Mouse (Mus musculus) liver, embryonic 13.5 days (tissue): Measurements from ENCODE around the gene C130032M10Rik. TPM values are rescaled to one million over a fixed set of nuclear protein-coding genes. Genes with fewer than 3 reads are reported as not detected.
"Not testable (repeated sequence)": the region's sequence is repeated elsewhere in the genome, so short reads cannot be mapped to it uniquely, and the experiment has no call there.

ENCODE experiments used
- ATAC-seq: fragments of 200-750 bp; cut with Nextera tagmentation; 2 replicates; pipeline ENCODE4 v1.8.0; 2017; ENCODE audit warnings: low read depth, mild to moderate bottlenecking, moderate number of reproducible peaks, moderate library complexity
- DNase-seq: peaks from one replicate; pipeline ENCODE4 v3.0.0; 2022
- H3K27ac ChIP-seq: fragments of 300-500 bp; sonication (generic); 2 replicates; pipeline ENCODE4 v1.5.1; 2015; ENCODE audit warnings: moderate library complexity, mild to moderate bottlenecking, inconsistent platforms
- H3K27me3 ChIP-seq: fragments of 300-500 bp; sonication (generic); 2 replicates; pipeline ENCODE4 v1.6.1; 2015; ENCODE audit warnings: mild to moderate bottlenecking, inconsistent platforms
- H3K36me3 ChIP-seq: fragments of 300-500 bp; sonication (generic); 2 replicates; pipeline ENCODE4 v1.6.1; 2015; ENCODE audit warnings: mild to moderate bottlenecking, inconsistent platforms
- H3K4me1 ChIP-seq: fragments of 300-500 bp; sonication (generic); replicated peaks from 2 replicates; pipeline ENCODE4 v1.6.1; 2015; ENCODE audit warnings: inconsistent platforms
- H3K4me2 ChIP-seq: fragments of 300-500 bp; sonication (generic); 2 replicates; pipeline ENCODE4 v1.6.1; 2015; ENCODE audit warnings: inconsistent platforms, mild to moderate bottlenecking, moderate library complexity
- H3K4me3 ChIP-seq: fragments of 300-500 bp; sonication (generic); replicated peaks from 2 replicates; pipeline ENCODE4 v1.5.1; 2015; ENCODE audit warnings: mild to moderate bottlenecking, inconsistent platforms
- H3K9ac ChIP-seq: fragments of 300-500 bp; sonication (generic); 2 replicates; pipeline ENCODE4 v1.6.1; 2015; ENCODE audit warnings: mild to moderate bottlenecking, inconsistent platforms
- H3K9me3 ChIP-seq: fragments of 300-500 bp; sonication (generic); replicated peaks from 2 replicates; pipeline ENCODE4 v1.6.1; 2016; ENCODE audit warnings: inconsistent platforms
- WGBS: fragments of 180-500 bp; shearing (Covaris S2); methylation state at CpG from one replicate; pipeline ENCODE4 v1.1.7; 2015; ENCODE audit not compliant: insufficient replicate concordance; 5-methylcytosine and 5-hydroxymethylcytosine counted together
- polyA plus RNA-seq: library from polyadenylated mRNA; unstranded; fragments of >200 nt; fragmentation: Nextera tagmentation; extraction: Ambion mirVana; gene quantifications from 2 replicates; pipeline ENCODE4 v1.2.1, GENCODE M21; 2015

C130032M10Rik gene
- polyA plus RNA-seq, 1 experiment from 2014 or later, result not detected

DNA sequence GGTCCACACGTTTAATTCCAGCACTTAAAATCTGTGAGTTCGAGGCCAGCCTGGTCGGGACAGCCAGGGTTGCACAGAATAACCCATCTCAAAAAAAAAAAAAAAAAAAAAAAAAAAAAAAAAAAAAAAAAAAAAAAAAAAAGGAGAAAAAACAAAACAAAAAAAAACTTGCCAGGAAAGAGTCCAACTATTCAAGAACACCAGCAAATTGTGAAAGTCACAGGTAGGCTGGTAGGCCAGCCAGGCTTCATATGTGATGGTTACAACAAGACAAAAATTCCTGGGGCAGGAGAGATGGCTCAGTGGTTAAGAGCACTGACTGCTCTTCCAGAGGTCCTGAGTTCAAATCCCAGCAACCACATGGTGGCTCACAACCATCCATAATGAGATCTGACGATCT, 5.0 kb downstream of the C130032M10Rik start:
- not testable (repeated sequence) for ATAC-seq, DNase-seq

DNA sequence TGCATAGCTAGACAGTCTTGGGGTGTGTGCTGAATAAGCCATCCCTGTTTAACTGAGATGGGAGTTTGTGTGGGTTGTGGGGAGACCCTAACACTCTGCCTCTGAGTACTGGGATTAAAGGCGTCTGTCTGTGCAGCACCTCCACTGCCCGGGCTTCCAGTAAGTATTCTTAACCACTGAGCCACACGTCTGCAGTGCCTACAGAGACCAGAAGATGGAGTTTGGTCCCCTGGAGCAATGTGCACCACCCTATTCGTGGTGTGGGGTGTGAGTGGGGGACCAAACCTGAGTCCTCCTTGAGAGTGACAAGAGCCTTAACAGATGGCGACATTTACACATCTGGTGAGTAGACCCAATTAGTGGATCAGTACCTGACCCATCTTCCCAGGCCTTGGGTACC, 6.5 kb downstream of the C130032M10Rik start:
- no peak for ATAC-seq
- H3K27me3 ChIP-seq, result no peaks in the 10 kb centered on the region
- H3K9me3 ChIP-seq, result no peaks in the 10 kb centered on the region
- peak overlapping the region; percentile 30 for H3K27ac ChIP-seq
- DNase-seq, result no peak
- H3K9ac ChIP-seq, result no peak overlapping the region
- no peak overlapping the region for H3K4me2 ChIP-seq
- no peaks in the 10 kb centered on the region for H3K36me3 ChIP-seq
- peaks cover 23% of the 10 kb centered on the region for H3K4me1 ChIP-seq
- 44% methylated on average over 5 of the region's 5 CpGs for WGBS
- no peak overlapping the region for H3K4me3 ChIP-seq

More for the DNA sequence above, 5.0 kb downstream of the C130032M10Rik start:
- H3K27ac ChIP-seq, H3K27me3 ChIP-seq, H3K4me3 ChIP-seq, H3K4me1 ChIP-seq, H3K4me2 ChIP-seq, H3K9me3 ChIP-seq, H3K9ac ChIP-seq, H3K36me3 ChIP-seq: not testable (repeated sequence)
- WGBS, result 50% methylated on average over 4 of the region's 4 CpGs

DNA sequence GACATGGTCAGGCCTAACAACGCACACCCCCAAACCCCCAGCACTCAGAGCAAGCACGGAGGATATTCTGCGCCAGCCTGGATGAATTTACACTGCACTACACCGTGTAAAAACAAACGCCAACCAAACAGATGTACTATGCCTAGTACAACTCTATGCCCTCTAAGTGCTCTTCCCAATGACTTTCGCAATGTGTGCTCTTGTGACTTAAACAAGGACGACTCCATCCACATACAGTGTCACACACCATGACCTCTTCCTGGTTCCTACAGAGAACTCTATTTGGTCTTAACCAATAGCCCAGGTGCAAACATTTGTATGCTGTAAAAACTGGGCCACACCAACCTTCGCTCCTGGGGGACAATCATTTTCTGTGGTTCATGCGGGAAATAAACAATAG, 7.0 kb downstream of the C130032M10Rik start:
- H3K36me3 ChIP-seq, result no peaks in the 10 kb centered on the region
- H3K27ac ChIP-seq, result peak overlapping the region; percentile 30
- H3K9ac ChIP-seq, result no peak overlapping the region
- DNase-seq (no peak), ATAC-seq (peak; percentile 77)
- H3K27me3 ChIP-seq, result no peaks in the 10 kb centered on the region
- H3K4me3 ChIP-seq, result no peak overlapping the region
- H3K9me3 ChIP-seq, result no peaks in the 10 kb centered on the region
- H3K4me2 ChIP-seq, result no peak overlapping the region
- H3K4me1 ChIP-seq, result peaks cover 26% of the 10 kb centered on the region
- WGBS, result 69% methylated on average over 9 of the region's 9 CpGs

DNA sequence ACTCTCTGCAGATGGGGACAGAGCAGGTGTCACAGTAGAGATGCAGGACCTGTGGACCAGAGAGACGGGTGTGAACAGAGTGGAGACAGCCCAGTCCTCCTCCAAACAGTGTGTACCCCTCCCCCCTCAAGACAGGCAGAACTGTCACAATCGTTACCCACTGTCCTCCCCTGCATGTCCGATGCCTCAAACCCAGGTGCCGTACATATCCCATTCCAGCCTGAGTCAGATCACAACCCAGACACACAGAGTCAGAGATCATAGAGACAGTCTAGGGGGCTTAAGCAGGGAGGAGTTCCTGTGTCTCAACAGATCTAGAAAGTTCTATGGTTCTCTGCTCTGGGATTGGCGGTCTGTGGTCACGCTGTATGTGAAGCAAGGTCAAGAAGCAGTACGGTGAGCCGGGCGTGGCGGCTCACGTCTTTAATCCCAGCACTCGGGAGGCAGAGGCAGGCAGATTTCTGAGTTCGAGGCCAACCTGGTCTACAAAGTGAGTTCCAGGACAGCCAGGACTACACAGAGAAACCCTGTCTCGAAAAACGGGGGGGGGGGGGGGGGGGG, 9.7 kb downstream of the C130032M10Rik start:
- ATAC-seq (no peak), DNase-seq (no peak)
- Histone ChIP-seq H3K9ac (no peak overlapping the region), H3K9me3 (no peaks in the 10 kb centered on the region), H3K4me3 (no peak overlapping the region), H3K4me2 (no peak overlapping the region), H3K27ac (no peak overlapping the region), H3K27me3 (no peaks in the 10 kb centered on the region), H3K36me3 (no peaks in the 10 kb centered on the region), H3K4me1 (peaks cover 24% of the 10 kb centered on the region)
- WGBS, result 69% methylated on average over 15 of the region's 15 CpGs

DNA sequence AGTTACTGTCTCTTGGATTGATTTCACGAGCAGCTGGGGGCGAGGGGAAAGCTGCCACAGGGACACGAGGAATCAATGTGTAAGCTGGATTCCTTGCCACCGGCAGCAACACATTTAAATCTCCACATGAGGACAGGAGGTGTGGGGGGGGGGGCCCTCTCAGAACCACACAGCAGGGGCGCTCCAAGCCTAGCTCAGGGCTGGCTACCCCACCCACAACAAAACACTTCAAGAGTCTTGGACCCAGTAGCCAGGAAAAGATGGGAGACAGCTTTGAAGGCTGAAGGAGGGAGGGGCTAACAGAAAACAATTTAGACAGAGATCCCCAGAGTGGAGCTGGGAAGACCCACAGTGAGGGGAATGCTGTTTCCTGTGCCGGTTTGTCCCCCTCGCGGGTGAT, 10.4 kb downstream of the C130032M10Rik start:
- Histone ChIP-seq H3K4me1 (peaks cover 24% of the 10 kb centered on the region), H3K4me2 (no peak overlapping the region), H3K4me3 (no peak overlapping the region), H3K36me3 (no peaks in the 10 kb centered on the region), H3K9me3 (no peaks in the 10 kb centered on the region), H3K9ac (no peak overlapping the region), H3K27ac (no peak overlapping the region), H3K27me3 (no peaks in the 10 kb centered on the region)
- 42% methylated on average over 8 of the region's 8 CpGs for WGBS
- DNase-seq (no peak), ATAC-seq (no peak)

DNA sequence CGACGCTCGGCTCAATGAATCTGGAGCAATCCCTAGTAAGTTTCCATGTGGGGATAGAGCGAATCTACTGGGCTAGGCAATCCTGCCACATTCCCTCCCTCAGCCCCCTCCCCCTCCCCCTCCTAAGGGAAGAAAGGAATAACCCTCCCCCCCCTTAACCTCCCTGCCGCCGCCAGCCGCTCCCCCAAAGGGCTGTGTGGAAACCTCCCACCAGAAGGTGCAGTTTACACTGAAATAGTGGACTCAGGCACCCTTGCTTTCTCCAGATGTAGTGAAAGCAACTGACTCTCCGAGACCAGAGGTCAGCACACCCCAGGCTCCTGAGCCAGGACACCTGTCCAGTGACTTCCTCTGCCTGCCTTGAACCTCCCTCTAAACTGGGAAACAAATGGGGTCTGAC, 11.1 kb downstream of the C130032M10Rik start:
- DNase-seq (no peak), ATAC-seq (no peak)
- Histone ChIP-seq H3K27ac (peak overlapping the region; percentile 59), H3K36me3 (no peaks in the 10 kb centered on the region), H3K4me3 (peak overlapping the region; percentile 32), H3K9ac (peak overlapping the region; percentile 30; the same call in 1 of the 2 replicates), H3K4me1 (peaks cover 24% of the 10 kb centered on the region), H3K9me3 (no peaks in the 10 kb centered on the region), H3K4me2 (peak overlapping the region; percentile 60), H3K27me3 (no peaks in the 10 kb centered on the region)
- WGBS, result 52% methylated on average over 8 of the region's 8 CpGs

DNA sequence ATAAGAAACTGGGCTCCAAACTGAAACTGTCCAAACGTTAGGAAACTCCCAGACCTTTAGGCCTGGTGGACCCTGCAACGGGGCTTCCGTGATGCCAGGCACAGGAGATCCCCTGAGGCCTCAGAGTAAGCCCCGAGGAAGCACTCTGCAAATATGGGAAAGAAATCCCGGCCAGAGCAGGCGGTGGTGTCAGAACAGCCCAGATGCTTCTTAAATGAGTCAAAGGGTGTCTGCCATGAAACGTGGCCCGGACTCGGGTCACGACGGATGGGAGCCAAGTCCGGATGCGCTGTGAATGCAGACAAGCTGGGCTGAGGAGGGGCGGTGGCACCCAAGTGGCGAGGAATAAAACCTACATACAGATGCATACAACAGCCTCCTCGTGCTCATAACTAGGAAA, 11.6 kb downstream of the C130032M10Rik start:
- H3K4me2 ChIP-seq, result peak overlapping the region; percentile 60
- DNase-seq, result no peak
- 1% methylated on average over 16 of the region's 16 CpGs for WGBS
- peak overlapping the region; percentile 30; the same call in 1 of the 2 replicates for H3K9ac ChIP-seq
- H3K4me3 ChIP-seq, result peak overlapping the region; percentile 32
- no peaks in the 10 kb centered on the region for H3K27me3 ChIP-seq
- no peaks in the 10 kb centered on the region for H3K36me3 ChIP-seq
- H3K4me1 ChIP-seq, result peaks cover 24% of the 10 kb centered on the region
- no peak for ATAC-seq
- H3K9me3 ChIP-seq, result no peaks in the 10 kb centered on the region
- H3K27ac ChIP-seq, result peak overlapping the region; percentile 59

DNA sequence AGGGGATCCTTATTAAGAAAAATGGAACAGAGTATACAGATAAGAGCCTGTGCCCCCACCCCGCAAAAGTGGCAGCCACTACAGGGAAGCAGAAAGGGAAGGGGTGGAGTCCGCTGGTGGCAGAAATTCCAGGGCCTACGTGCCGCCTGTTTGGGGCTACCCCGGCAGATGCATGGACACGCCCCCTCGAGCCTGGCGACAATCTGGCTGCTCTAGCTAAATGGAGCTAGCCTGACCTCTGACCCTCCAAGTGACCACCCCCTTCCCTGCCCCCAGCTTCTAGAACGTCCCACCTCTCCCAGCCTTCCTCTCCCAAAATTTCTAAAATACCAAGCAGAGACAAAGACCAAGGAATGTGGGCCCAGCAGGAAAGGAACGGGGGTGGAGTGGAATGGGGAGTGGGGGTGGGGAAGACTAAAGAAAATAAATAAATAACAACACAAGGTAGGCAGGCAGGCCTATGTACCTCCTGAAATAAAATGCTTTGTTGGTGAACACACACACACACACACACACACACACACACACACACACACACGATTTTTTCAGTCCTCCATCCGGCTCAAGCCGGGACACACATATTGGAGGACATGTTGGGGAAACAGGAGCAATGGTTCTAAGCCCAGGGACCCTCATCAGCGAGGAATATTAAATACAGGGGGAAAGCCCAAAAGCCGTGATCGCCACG, 12.6 kb downstream of the C130032M10Rik start:
- DNase-seq (peak; percentile 32), ATAC-seq (peak; percentile 60)
- Histone ChIP-seq H3K27ac (no peak overlapping the region; the same call in 1 of the 2 replicates), H3K9ac (no peak overlapping the region), H3K4me1 (peaks cover 28% of the 10 kb centered on the region), H3K9me3 (no peaks in the 10 kb centered on the region), H3K36me3 (no peaks in the 10 kb centered on the region), H3K4me2 (peak overlapping the region; percentile 60), H3K27me3 (no peaks in the 10 kb centered on the region), H3K4me3 (no peak overlapping the region)
- 25% methylated on average over 17 of the region's 17 CpGs for WGBS

DNA sequence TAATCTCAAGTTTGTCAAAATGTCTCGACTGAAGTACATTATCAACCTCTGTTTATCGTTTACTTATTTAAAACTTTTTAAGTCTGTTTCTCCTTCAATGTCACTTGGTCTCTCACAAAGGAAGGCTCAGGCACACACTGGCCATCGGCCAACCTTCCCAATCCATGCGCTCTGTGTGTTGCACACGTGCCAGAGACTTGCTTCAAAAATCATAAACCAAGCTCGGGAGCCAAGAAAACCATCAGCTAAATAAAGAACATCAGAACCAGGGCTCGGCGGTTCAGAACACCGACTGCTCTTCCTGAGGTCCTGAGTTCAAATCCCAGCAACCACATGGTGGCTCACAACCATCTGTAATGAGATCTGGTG, 13.2 kb downstream of the C130032M10Rik start:
- WGBS, result 51% methylated on average over 9 of the region's 9 CpGs
- Histone ChIP-seq H3K4me1 (peaks cover 30% of the 10 kb centered on the region), H3K27ac (no peak overlapping the region; the same call in 1 of the 2 replicates), H3K9me3 (no peaks in the 10 kb centered on the region), H3K4me2 (no peak overlapping the region), H3K27me3 (no peaks in the 10 kb centered on the region), H3K4me3 (no peak overlapping the region), H3K36me3 (no peaks in the 10 kb centered on the region), H3K9ac (no peak overlapping the region)
- no peak for ATAC-seq
- DNase-seq, result no peak

DNA sequence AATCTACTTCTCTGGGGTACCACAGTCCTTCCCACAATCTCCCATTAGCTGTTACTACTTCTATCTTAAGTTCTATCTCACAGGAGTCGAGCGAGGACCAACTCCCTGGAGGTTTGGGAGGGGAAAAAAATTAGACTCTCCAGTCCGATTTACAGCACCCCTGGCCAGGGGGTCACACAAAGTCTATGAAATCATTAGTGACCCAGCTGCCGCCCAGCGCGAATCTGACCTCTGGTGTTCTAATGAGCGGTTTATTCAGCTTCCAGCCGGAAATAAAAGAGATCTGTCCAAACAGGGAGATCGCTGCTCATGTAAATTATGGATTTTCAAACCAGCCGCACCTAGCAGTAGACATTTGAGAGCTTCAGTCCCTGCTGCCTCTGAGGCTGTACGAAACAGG, 15.8 kb downstream of the C130032M10Rik start:
- WGBS, result 63% methylated on average over 11 of the region's 11 CpGs
- Histone ChIP-seq H3K9me3 (no peaks in the 10 kb centered on the region), H3K27ac (no peak overlapping the region), H3K4me1 (peaks cover 30% of the 10 kb centered on the region), H3K4me2 (no peak overlapping the region), H3K36me3 (no peaks in the 10 kb centered on the region), H3K4me3 (no peak overlapping the region), H3K9ac (no peak overlapping the region), H3K27me3 (no peaks in the 10 kb centered on the region)
- no peak for ATAC-seq
- DNase-seq, result no peak

DNA sequence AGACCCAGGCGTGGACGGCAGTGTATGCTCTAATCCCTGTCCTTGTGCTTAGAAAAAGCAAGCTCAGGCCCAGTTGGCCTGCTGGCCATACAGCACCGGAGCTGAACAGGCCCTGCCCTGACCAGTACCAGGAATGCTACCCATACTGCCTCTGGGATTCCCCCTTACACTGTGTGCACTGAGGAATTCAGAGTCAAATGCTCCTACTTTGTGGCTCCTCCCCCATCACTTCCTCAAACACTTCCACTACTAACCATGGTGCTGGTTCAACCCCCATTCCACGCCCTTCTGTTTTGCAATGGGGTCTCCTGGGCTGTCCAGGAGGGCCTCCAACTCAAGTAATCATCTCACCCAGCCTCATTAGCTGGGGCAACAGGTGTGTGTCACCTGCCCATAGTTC, 18.4 kb downstream of the C130032M10Rik start:
- ATAC-seq, result peak; percentile 34; the same call in 1 of the 2 replicates
- Histone ChIP-seq H3K9me3 (no peaks in the 10 kb centered on the region), H3K9ac (no peak overlapping the region), H3K27ac (0 out of 2 replicates have a peak overlapping the region, but pooled peaks have one; percentile 23), H3K27me3 (no peaks in the 10 kb centered on the region), H3K4me3 (no peak overlapping the region), H3K4me2 (no peak overlapping the region), H3K4me1 (peaks cover 31% of the 10 kb centered on the region), H3K36me3 (no peaks in the 10 kb centered on the region)
- 49% methylated on average over 4 of the region's 4 CpGs for WGBS
- no peak for DNase-seq
